Mouse (Mus musculus) left cerebral cortex, postnatal 36 days (tissue): ENCODE data around the gene Rora. TPM values are rescaled to one million over a fixed set of nuclear protein-coding genes. Genes with fewer than 3 reads are reported as not detected.

Source experiments
- DNase-seq, 2 experiments: peaks; one replicate each; pipeline ENCODE4 v3.0.0; 2021 to 2022; ENCODE audit warnings: low spot score in 2 of 2, mixed read lengths in 1 of 2
- intact Hi-C: fragments of 180-260 bp; cut with DNase I; formaldehyde crosslinking; loops from one replicate; pipeline ENCODE4 v1.15.1; 2025
- total RNA-seq, 2 experiments: library from RNA; stranded (reverse); gene quantifications; 2 replicates each; pipeline ENCODE4 v1.2.3; 2021

Gene Rora
- total RNA-seq, 2 experiments from 2014 or later: 69.0 to 81.9 TPM

DNA sequence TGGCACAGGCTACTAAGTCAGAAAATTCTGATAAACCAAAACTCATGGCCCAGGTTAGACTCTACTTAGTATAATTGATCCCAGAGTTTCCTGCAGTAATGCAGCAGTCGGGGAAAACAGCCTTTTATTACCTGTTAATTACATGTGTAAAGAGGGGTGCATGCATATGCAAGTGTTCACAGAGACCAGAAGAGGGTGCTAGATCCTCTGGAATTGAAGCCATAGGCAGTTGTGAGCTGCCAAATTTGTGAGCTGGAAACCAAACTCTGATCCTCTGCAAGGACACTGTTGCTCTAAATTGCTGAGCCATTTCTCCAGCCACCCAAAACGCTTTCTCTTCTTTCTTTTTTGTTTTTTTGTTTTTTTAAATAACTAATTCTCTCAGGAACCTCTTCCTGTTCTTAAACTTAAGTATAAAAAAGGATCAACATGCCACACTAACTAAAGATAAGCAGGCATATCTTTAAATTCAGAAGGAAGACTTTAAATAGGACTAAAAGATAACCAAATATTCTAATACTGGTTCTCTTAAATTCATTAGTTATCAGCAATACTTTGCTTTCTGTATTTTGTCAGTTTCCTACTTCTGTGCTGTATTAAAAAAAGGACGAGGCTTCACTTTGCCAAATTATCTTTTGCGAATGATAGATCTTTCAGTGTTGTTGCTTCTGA lies 723.5 kb downstream of the Rora start:
- intact Hi-C loops: no loop called here
- no peak for DNase-seq

- no peak for DNase-seq
- intact Hi-C loops: no loop called here
These were observed 724.1 kb downstream of the Rora start for GRCm38 (mm10) chr9:69377654-69378045.

GRCm38 (mm10) chr9:69380546-69380945 lies 727.0 kb downstream of the Rora start:
- DNase-seq: no peak
- intact Hi-C loops: no loop called here

- no peak for DNase-seq
- intact Hi-C loops: no loop called here
These were observed 728.2 kb downstream of the Rora start for GRCm38 (mm10) chr9:69381741-69382140.

DNA sequence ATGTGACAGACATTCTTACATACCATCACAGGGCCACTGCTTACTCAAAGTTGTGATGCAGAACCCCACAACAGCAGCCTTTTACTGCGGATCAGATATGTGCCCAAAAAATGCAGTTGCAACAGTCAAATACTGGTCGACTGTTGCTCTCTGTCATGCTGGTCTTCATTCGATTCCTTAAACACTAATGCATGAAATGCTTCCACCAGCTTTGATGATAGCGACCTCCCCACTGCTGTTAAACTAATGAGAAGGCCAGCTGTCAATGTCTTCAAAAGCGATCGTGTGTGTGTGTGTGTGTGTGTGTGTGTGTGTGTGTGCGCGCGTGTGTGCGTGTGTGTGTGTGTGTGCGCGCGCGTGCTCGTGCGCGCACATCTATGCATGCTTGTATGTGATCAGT lies 730.9 kb downstream of the Rora start:
- DNase-seq: no peak
- intact Hi-C loops: no loop called here

GRCm38 (mm10) chr9:69384905-69385304 lies 731.3 kb downstream of the Rora start:
- intact Hi-C loops: no loop called here
- DNase-seq: no peak

DNA sequence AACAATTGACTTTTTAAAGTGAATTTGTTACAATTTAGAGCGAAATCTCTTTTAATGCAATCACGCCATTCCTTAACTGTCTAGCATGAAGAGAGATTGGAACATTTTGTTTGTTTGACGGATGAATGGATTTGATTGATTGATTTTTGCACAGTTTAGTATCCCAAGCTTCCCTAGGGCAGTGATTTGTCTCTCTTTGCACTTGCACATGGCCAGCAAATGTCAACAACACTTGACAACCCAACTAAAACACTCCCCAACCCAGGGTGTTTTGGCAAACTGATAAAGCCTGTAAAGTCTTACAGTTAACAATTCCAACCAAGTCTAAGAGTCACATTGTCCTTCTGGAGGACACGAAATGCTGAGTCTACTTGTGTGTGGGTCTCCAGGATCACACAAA lies 733.7 kb downstream of the Rora start:
- intact Hi-C loops: no loop called here
- DNase-seq: no peak

- intact Hi-C loops: no loop called here
- DNase-seq: no peak
These were observed 737.0 kb downstream of the Rora start for GRCm38 (mm10) chr9:69390631-69391030.

DNA sequence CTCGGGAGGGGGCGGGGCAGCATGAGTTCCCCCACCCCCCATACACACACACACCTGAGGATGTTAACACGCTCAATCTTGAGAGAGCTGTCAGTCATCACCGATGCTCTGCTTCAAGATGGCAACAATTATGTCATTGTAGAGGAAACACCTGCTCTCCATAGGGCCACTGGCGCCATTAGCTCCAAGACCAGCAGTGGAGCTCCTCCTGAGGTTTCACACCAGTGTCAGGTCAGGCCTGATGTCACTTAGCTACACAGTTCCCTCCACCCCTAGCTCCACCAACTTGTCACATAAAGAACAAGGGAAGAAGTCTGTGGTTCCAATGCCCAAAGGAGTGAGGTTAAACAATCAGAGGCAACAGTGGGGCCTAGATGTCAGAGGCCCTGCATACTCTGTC lies 740.6 kb downstream of the Rora start:
- DNase-seq: no peak
- intact Hi-C loops: no loop called here

GRCm38 (mm10) chr9:69397432-69397759 lies 743.8 kb downstream of the Rora start:
- no peak for DNase-seq
- intact Hi-C loops: no loop called here

GRCm38 (mm10) chr9:69397760-69398452 lies 744.3 kb downstream of the Rora start, which contains the start of gene Ice2:
Gene Ice2 (plus strand): TSS chr9:69397906.
- DNase-seq: peak; percentile 73 to 82

DNA sequence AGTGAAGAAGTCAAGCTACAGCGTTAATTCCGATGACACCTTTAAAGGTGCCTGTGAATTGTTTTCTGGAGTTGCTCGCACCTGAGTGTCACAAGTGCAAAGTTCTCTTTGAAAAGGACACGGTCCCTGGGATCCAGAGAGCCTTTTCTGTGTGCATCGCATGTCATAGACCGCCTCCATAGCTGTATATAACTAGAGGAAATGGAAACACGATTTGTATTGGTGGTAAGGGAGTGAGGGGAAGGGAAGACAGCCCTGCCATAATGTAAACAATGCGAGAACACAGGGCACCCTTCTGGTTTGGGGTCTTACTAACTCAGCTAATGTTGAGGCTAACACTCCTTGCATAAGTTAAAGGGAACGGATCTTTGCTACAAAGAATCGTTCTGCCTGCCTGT lies 744.9 kb downstream of the Rora start:
- no peak for DNase-seq
- intact Hi-C loops: no loop called here

More at GRCm38 (mm10) chr9:69397760-69398452, 744.3 kb downstream of the Rora start, which contains the start of gene Ice2:
- intact Hi-C loops: no loop called here

DNA sequence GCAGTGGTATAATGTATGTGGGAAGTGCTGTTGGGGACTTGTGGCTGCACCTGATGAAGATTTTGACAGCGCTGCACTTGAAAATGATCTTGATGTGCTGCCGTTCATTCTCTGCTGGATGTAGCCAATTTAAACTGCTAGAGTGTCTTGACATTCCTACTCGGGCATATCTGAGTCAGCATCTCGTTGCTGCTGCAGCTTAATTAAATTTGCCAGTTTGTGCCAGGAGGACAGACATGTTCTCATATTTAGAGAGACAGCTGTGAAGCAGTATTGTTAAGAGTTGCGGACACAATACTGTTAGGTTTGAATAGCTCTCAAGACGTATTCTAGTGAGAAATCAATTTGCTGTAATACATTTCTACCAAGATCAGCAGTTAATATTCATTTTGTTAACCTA lies 751.1 kb downstream of the Rora start:
- intact Hi-C loops: no loop called here
- DNase-seq: no peak

DNA sequence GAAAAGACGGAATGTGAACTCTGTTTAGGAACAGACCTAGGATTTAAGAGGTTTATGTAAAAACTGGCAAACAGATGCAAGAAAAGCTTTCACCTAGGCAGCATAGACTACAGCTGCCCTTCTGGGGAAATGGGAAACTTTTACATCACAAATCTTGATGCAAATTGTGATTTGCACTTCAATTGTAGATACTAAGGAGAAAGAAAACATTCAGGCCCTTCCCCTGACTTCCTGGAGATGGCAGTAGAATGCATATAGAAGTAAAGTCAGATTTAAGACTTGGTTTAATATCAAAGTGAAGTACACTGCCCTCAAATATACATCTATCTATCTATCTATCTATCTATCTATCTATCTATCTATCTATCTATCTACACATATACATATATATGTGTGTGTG lies 765.9 kb downstream of the Rora start:
- DNase-seq: no peak
- intact Hi-C loops: no loop called here

DNA sequence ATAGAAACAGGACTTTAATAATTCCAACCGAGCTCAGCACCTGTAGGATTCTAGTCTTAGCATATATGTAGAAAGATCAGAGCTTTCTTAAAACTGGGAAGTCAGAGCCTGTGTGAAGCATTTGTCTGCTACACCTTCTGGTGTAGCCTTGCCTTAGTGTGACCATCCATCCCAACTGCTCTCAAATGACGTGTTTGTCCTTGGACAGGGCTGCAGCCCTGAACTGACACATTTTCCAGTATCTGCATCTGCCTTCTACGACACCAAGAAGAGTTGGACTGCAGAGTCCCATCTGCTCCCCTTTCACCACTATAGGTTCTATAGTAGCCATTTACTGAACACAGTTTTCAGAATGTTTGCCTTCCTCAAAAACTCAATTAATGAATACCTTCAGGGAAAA lies 776.9 kb downstream of the Rora start:
- no peak for DNase-seq
- intact Hi-C loops: no loop called here

- DNase-seq: no peak
- intact Hi-C loops: no loop called here
These were observed 778.4 kb downstream of the Rora start for GRCm38 (mm10) chr9:69431863-69432555.

DNA sequence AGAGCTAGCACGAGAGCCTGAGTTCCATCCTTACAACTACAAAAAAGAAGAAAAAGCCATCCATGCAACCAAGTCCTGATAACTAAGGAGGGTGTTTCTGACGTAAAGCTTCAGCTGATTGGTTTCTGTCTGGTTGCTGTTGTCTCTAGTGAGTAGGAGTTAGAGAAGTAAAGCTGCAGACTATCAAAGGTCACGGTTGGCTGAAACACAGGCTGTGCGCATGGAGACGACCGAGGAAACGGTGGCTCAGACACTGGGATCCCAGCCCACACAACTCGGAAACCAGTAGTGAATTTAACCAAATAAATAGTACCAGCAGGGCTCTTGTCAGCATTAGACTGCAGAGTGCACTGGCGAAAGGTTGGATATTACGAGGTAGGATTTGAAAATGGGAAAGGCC lies 781.6 kb downstream of the Rora start:
- intact Hi-C loops: no loop called here
- no peak for DNase-seq

- intact Hi-C loops: no loop called here
- DNase-seq: no peak
These were observed 782.1 kb downstream of the Rora start for GRCm38 (mm10) chr9:69435662-69436061.
